Mouse (Mus musculus) thymus, adult 2 months (tissue): ENCODE measurements around the gene Duoxa2.

ENCODE experiments used
- CTCF ChIP-seq: fragments of 200-500 bp; IDR thresholded peaks from 2 replicates; pipeline ENCODE4 v1.5.1; 2012; ENCODE audit warnings: mild to moderate bottlenecking, control low read depth, low read length, moderate library complexity, borderline replicate concordance; ENCODE audit not compliant: control insufficient read depth, poor library complexity, insufficient read depth; ENCODE audit errors: extremely low read depth
- POLR2A ChIP-seq: fragments of 200-500 bp; IDR thresholded peaks from 2 replicates; pipeline ENCODE4 v1.6.1; 2012; ENCODE audit warnings: mild to moderate bottlenecking, low read length, control low read depth, moderate library complexity; ENCODE audit not compliant: control insufficient read depth, poor library complexity, insufficient read depth; ENCODE audit errors: extremely low read depth

- TF ChIP-seq CTCF (no peak), POLR2A (no peak)
Observed at GRCm38 (mm10) chr2:122309647-122310046, 10.9 kb downstream of the Duoxa2 start.
